ENCODE assay signal across 7 mouse cellular contexts in the genomic region with DNA sequence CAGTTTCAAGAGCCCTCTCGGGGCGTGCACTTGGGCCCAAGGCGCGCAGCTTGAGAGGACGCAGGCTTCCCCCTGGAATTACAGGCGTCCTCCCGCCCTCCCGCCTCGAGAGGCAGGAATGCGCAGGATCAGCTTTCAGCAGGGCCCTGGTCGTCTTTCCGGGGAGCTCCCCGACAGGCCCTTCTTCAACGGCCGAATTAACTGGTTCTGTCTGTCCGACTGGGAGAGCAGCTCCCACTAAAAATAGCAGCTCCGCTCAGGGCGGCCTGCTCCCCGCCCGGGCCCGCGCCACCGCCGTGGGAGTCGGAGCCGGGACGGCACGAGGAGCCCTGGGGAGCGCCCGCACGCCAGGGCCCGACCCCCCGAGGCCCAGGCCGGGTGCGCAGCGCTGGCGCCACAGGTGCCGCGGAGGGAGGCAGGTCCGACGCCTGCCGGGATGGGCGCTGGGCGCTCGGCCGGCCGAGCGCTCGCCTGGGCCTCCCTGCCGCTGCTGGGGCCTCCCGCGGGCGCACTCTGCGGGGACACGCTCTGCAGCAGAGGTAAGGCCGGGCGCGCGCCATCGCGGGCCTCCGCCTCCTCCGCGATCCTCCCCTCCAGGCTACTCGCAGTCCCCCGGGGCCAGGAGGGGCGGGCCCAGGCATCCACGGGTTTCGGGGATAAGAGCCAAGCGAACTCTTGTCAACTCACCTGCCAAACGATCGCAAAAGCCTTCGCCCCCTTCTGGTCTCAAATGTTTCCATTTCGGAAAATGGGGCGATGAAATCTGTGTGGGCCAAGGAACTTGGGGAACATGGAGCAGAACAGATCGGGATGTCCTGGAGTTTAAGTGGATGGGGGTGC. TPM values are rescaled to one million over a fixed set of nuclear protein-coding genes. Genes with fewer than 3 reads are reported as not detected.
DNase-seq lines count a peak whose midpoint lies in the region; ATAC-seq and TF ChIP-seq lines count a peak whose summit lies in the region.

No protein-coding gene starts in this region.

- H3K9me3 ChIP-seq in forebrain, embryonic 14.5 days (replicated peaks; ENCODE audit: control insufficient read depth, low read length), result no peaks in the 10 kb centered on the region
- no peaks in the 10 kb centered on the region for H3K9me3 ChIP-seq in hindbrain, embryonic 13.5 days

- DNase-seq in WW6 (ENCODE audit: low read depth, low spot score) (peak; percentile 53), liver (peak; percentile 48)
- peak; percentile 61 for DNase-seq in brain, adult 2 months (ENCODE audit: low read depth, low spot score)
- DNase-seq in forebrain, embryonic 14.5 days (ENCODE audit: low spot score), result peak; percentile 48
- peak; percentile 75 to 80 for DNase-seq in urinary bladder, postnatal 4 days (ENCODE audit: low spot score in 2 of 2)

- no peak overlapping the region for H3K27ac ChIP-seq in forebrain, embryonic 14.5 days (ENCODE audit: low read depth, low read length)
- no peak overlapping the region for H3K27ac ChIP-seq in hindbrain, embryonic 13.5 days

- peak overlapping the region; percentile 28 for H3ac ChIP-seq in myocyte (ENCODE audit: control insufficient read depth, insufficient read length)

- peak; percentile 31 for TF ChIP-seq POLR2A in myocyte (IDR thresholded peaks at IDR 0.05; ENCODE audit: insufficient read length, low read depth)

- peak overlapping the region; percentile 92 for H3K4me2 ChIP-seq in forebrain, embryonic 14.5 days (ENCODE audit: low read length)
- H3K4me2 ChIP-seq in hindbrain, embryonic 13.5 days, result peak overlapping the region; percentile 86
- H3K4me2 ChIP-seq in myocyte (ENCODE audit: low read depth), result peak overlapping the region; percentile 94

- H3K36me3 ChIP-seq in forebrain, embryonic 14.5 days (ENCODE audit: control insufficient read depth, insufficient read depth, low read length), result no peaks in the 10 kb centered on the region
- no peaks in the 10 kb centered on the region for H3K36me3 ChIP-seq in hindbrain, embryonic 13.5 days
- H3K36me3 ChIP-seq in myocyte (ENCODE audit: control insufficient read depth, insufficient read depth), result no peaks in the 10 kb centered on the region

- H3K4me1 ChIP-seq in forebrain, embryonic 14.5 days (ENCODE audit: control insufficient read depth, insufficient read depth, low read length), result peaks cover 10% of the 10 kb centered on the region
- H3K4me1 ChIP-seq in hindbrain, embryonic 13.5 days (replicated peaks), result peaks cover 24% of the 10 kb centered on the region

- no peaks in the 10 kb centered on the region for H3K79me2 ChIP-seq in myocyte (ENCODE audit: control insufficient read depth, insufficient read depth)

- peak overlapping the region; percentile 42 for H3K4me3 ChIP-seq in forebrain, embryonic 14.5 days (ENCODE audit: low read depth, low read length)
- peak overlapping the region; percentile 49 for H3K4me3 ChIP-seq in hindbrain, embryonic 13.5 days
- peak overlapping the region; percentile 27 for H3K4me3 ChIP-seq in myocyte

- H3K9ac ChIP-seq in forebrain, embryonic 14.5 days (ENCODE audit: low read length), result peak overlapping the region; percentile 68
- H3K9ac ChIP-seq in hindbrain, embryonic 13.5 days, result peak overlapping the region; percentile 71

- H3K27me3 ChIP-seq in forebrain, embryonic 14.5 days (replicated peaks; ENCODE audit: control insufficient read depth, insufficient read depth, low read length), result peaks cover 33% of the 10 kb centered on the region
- H3K27me3 ChIP-seq in hindbrain, embryonic 13.5 days, result peaks cover 82% of the 10 kb centered on the region
- no peaks in the 10 kb centered on the region for H3K27me3 ChIP-seq in myocyte (ENCODE audit: control insufficient read depth, insufficient read depth, insufficient read length)

- under 1% methylated on average over 69 of the region's 76 CpGs for WGBS in forebrain, embryonic 14.5 days
- under 1% methylated on average over 74 of the region's 76 CpGs for WGBS in hindbrain, embryonic 13.5 days

- peak; percentile 68 for ATAC-seq in forebrain, embryonic 14.5 days
- ATAC-seq in hindbrain, embryonic 13.5 days (ENCODE audit: low FRiP score), result peak; percentile 33; the same call in 1 of the 2 replicates

TF ChIP-seq in myocyte, 11 proteins besides CTCF, POLR2A, EP300 and RAD21:
- TF ChIP-seq MYOD1 (IDR thresholded peaks at IDR 0.05; ENCODE audit: control insufficient read depth in 1 of 3, insufficient read length in 2 of 3, low read depth in 2 of 3) (peak in 1 of 3 experiments; percentile 26), E2F4 (IDR thresholded peaks at IDR 0.05; ENCODE audit: insufficient read depth) (no peak), MYOG (IDR thresholded peaks at IDR 0.05; ENCODE audit: control insufficient read depth in 1 of 3, insufficient read depth in 1 of 3, insufficient read length in 2 of 3, low read depth in 2 of 3) (peak in 1 of 3 experiments; percentile 8), SRF (IDR thresholded peaks at IDR 0.05; ENCODE audit: control insufficient read depth, insufficient read length, low read depth) (no peak), USF1 (IDR thresholded peaks at IDR 0.05; ENCODE audit: low read depth) (no peak), POLR2AphosphoS2 (IDR thresholded peaks at IDR 0.05; ENCODE audit: insufficient read length, low read depth) (no peak), TCF3 (IDR thresholded peaks at IDR 0.05; ENCODE audit: insufficient read length, low read depth) (no peak), MAX (IDR thresholded peaks at IDR 0.05; ENCODE audit: low read depth) (no peak), REST (IDR thresholded peaks at IDR 0.05; ENCODE audit: insufficient read depth, insufficient read length) (no peak), CEBPB (IDR thresholded peaks at IDR 0.05; ENCODE audit: insufficient read depth, poor library complexity, severe bottlenecking) (no peak), TCF12 (IDR thresholded peaks at IDR 0.05; ENCODE audit: insufficient read depth, poor library complexity, severe bottlenecking) (no peak)
TF ChIP-seq in myocyte: peak in this region for 2.

RNA-seq across cellular contexts. Expression of gene Dab2ip, which starts 23.7 kb away (rescaled TPM):
- polyA plus RNA-seq in forebrain, embryonic 14.5 days (2014; fragmentation: Nextera tagmentation; extraction: Ambion mirVana), result 29.7 and 37.9 TPM in 2 replicates
- 31.2 and 38.8 TPM in 2 replicates for polyA plus RNA-seq in hindbrain, embryonic 13.5 days (2015; fragmentation: Nextera tagmentation; extraction: Ambion mirVana)
- 46.9 TPM for polyA plus RNA-seq in myocyte (2012; fragmentation: generic; extraction: Trizol)
